Mouse (Mus musculus): ENCODE measurements around the gene Actg2.

DNA sequence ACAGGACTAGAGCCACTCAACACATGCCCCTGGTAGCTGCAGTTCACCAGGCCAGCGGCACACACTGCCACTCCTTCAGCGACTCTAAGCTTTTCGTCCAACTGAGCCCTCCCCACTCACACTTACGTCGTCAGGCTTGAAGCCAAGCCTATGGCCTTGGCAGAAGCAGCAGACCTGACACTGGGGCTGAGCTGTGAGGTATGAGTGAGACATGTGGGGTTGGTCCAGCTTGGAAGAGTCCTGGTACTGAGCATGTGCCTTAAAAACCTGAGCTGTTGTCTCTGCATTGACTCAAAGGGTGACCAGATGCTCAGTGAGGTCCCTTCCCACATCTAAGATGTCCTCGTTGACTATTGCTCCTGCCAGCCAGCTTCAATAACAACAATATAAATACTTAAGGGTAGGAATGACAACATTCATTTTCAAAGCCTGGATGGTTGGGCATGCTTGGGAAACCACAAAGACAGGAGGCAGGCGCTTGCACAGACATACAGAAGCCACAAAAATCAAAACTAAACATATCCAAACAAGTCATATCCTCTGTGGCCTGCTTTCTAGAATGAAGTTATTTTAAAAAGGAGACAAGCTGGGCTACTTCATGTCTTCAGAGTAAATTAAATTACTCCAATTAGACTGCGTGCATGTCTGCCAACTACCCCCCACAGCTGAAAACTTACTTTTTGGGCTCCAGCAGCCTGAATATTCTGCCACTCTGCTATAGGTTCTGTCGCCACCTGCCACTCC lies 39.9 kb downstream of the Actg2 start:
- TF ChIP-seq CTCF (IDR thresholded peaks at IDR 0.05; ENCODE audit: low read depth) (no peak), EP300 (IDR thresholded peaks at IDR 0.05; ENCODE audit: low read depth) (no peak)
